Mouse (Mus musculus) left cerebral cortex, postnatal 25 days (tissue): ENCODE results near the gene Muc5b. TPM values are rescaled to one million over a fixed set of nuclear protein-coding genes. Genes with fewer than 3 reads are reported as not detected.
A peak's percentile ranks its signal among the peaks of the same experiment; 100 is the strongest.

ENCODE experiments used
- DNase-seq, 2 experiments: peaks; one replicate each; pipeline ENCODE4 v3.0.0; 2022; ENCODE audit warnings: low spot score in 2 of 2, mixed read lengths in 1 of 2
- intact Hi-C: fragments of 180-260 bp; cut with DNase I; formaldehyde crosslinking; loops from one replicate; pipeline ENCODE4 v1.15.1; 2025
- total RNA-seq, 2 experiments: library from RNA; stranded (reverse); gene quantifications; 2 replicates each; pipeline ENCODE4 v1.2.3; 2021

Muc5b gene
- total RNA-seq, 2 experiments from 2014 or later: not detected

DNA sequence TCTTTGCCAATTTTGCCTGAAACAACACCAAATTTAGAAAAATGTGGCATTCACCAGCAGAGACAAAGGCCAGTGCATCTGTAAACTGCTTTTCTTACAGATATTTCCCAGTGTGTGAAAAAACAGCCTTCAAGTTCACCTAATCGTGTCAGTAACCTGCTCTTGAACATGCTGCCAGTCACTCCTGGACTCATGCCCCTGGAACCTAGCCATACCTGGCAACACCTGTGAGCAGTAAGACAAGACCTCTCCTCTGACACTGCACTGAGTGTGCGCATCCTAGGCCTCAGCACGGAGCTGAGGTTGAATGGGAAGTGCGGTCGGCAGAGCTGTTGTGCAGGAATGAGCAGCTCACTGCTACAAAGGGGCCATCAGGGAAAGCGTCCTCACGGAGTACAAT, 53.3 kb downstream of the Muc5b start:
- intact Hi-C loops: no loop called here
- DNase-seq: no peak

- no peak for DNase-seq
- intact Hi-C loops: loop anchor here (1.0 to 2.0 kb wide), 3 partner anchors 26 to 97 kb away; partner anchors contain the start of gene Brsk2
These were observed 63.0 kb downstream of the Muc5b start for GRCm38 (mm10) chr7:141901825-141902224.

GRCm38 (mm10) chr7:141902269-141902729, 63.4 kb downstream of the Muc5b start:
- intact Hi-C loops: loop anchor here (1.0 to 2.0 kb wide), 3 partner anchors 26 to 97 kb away; partner anchors contain the start of gene Brsk2
- peak; percentile 98 to 99 for DNase-seq

- peak in 1 of 2 experiments; percentile 90 for DNase-seq
- intact Hi-C loops: loop anchor here (1.0 to 2.0 kb wide), 3 partner anchors 26 to 97 kb away; partner anchors contain the start of gene Brsk2
These were observed 63.9 kb downstream of the Muc5b start for GRCm38 (mm10) chr7:141902791-141903190.

- DNase-seq: no peak
- intact Hi-C loops: no loop called here
These were observed 69.7 kb downstream of the Muc5b start for GRCm38 (mm10) chr7:141908591-141908990.

GRCm38 (mm10) chr7:141911305-141911704, 72.4 kb downstream of the Muc5b start:
- intact Hi-C loops: no loop called here

DNA sequence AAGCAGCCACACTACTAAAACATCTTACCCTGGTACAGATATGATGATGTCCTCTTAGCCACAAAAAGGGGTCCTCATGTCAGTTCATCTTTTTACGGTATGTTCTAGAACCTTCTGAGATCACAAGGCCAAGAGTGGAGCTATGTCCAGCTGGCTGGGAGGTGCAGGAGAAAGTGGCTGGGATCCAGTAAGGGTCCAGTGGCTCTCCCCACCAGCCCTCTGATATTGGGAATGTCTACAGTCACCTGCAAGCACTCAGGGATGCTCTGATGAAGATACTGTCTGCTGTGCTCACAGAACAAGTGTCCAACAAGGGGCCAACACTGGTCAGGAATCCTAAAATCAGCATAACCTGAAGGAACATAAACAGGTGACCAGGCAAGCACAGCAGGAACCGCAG, 79.5 kb downstream of the Muc5b start, which contains the start of gene Tollip:
Gene Tollip (minus strand): TSS at position 101 of the 400 bp plus-strand sequence.
- intact Hi-C loops: no loop called here

More at GRCm38 (mm10) chr7:141911305-141911704, 72.4 kb downstream of the Muc5b start:
- DNase-seq: no peak

More for the DNA sequence above, 79.5 kb downstream of the Muc5b start, which contains the start of gene Tollip:
- DNase-seq: no peak

Other genes starting within 250 kb of the Muc5b start
- not detected for gene Muc6, start 183.8 kb upstream of the Muc5b start, total RNA-seq
- under 1 TPM in 1 of 2 experiments, not detected in 1; 0.43 TPM for gene Muc2, start 148.7 kb upstream of the Muc5b start, total RNA-seq
- gene Muc5ac, start 50.1 kb upstream of the Muc5b start, total RNA-seq: under 1 TPM in 1 of 2 experiments, not detected in 1; 0.02 TPM
- 100 to 1,000 TPM; 138 to 140 TPM for gene Tollip, start 79.4 kb downstream of the Muc5b start, total RNA-seq
- 100 to 1,000 TPM; 206 to 226 TPM for gene Brsk2, start 110.7 kb downstream of the Muc5b start, total RNA-seq
- gene Mob2, start 222.0 kb downstream of the Muc5b start, total RNA-seq: 10 to 100 TPM; 33.7 to 37.8 TPM